Mouse (Mus musculus) adrenal gland, adult 8-10 months (tissue): ENCODE data around the gene Uba7. TPM values are rescaled to one million over a fixed set of nuclear protein-coding genes. Genes with fewer than 3 reads are reported as not detected.
"Not testable (repeated sequence)": the region's sequence is repeated elsewhere in the genome, so short reads cannot be mapped to it uniquely, and the experiment has no call there.

Experiments used
- DNase-seq: peaks from one replicate; pipeline ENCODE4 v3.0.0; 2022
- total RNA-seq, 4 experiments: library from RNA; stranded (reverse); gene quantifications; 2 replicates each; pipeline ENCODE4 v1.2.4; 2022

Uba7 gene
- total RNA-seq, 4 experiments from 2014 or later = 17.4 to 48.9 (median 25.9) TPM

DNA sequence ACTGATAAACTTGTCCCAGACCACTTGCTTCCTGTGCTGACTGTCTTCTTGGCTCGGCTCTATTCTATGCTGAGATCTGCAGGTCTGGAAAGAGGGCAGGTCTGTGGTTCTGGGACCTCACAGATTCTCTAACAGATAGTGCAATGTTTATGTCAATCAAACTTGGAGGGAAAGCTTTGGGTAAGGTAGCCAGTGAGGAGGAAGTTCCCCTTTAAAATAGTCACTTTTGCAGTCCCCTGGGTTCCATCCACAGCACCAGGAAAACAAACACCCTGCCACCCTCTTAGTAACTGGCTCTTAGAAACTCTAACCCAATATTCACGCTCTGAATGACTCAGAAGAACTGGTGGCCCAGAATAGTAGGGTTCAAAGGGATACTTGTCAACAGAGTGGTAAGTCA, 19.2 kb downstream of the Uba7 start:
- no peak for DNase-seq

DNA sequence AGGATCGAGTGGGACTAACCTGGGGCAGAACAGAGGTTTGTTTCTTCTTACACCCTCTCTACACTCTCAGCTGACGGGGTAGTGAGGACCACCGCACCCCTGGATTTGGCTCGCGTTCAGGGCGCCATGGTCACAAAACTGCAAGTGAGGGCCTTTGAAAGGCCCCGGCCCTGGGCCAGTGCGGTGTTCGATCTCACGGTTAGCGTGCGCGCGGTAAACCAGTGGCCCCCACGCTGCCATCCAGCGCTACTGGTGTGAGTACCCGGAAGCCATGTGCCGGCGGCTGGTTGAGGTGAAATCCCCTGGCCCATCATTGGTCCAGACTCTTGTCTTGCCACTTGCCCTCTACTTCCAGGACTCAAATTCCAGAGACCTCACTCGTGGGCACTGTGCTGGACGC, 20.2 kb downstream of the Uba7 start:
- no peak for DNase-seq

DNA sequence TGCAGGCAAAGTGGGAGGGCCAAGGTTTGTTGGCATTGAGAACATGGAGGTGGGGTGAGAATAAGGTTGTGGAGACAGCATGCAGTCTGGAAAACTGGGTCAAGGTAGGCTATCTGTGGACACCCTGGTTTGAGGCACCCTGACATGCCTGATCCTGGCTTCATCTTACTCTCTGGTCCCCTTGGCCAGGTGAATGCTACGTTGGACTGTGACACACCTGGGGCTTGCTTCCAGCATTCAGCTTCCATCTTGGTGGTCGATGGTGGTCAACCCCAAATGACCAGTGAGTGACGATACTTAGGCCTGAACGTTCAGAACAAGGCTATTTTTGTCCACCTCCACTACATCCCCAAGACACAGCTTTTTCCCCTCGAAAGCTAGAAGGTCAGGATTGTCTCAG, 20.7 kb downstream of the Uba7 start, which contains the start of gene Gm20662:
Gene Gm20662 (plus strand): TSS at position 301 of the 400 bp plus-strand sequence.
- no peak for DNase-seq

DNA sequence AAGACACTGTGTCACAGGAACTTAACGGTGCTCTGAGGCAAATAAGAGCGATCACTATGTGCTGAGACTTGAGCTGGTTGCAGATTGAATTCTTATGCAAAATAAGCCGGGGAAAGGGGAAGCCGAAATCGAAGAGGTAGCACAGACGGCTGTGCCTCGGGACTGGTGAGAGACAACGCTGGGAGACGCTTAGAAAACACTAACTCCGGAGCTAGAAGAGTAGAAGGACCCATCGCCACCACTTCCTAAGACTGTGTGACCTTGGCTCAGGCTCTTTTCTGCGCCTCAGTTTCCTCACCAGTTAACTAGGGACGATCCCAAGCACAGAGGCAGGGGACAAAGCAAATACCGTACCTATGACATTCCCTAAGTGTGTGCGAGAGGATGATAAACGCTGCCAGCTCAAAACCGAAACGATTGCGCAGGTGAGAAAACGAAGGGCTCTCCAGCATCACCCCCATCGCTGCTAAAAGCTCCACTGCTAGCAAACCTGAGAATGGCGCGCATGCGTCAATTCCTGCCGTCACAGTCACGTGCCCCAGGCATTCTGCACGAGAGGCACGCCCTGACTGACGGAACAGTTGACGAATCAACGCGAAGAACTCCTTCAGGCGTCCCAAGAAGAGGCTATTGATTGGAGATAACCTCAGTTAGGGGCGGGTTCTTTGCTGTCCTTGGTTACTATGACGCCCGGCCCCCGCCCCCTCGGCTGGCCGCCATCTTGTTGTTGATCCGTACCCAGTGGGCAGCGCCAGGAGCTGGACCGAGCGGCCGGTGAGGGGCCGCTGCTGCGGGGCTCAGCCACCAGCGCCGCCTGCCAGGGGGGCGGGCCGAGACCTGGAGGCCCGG, 26.8 kb downstream of the Uba7 start, which contains the start of gene Ip6k1:
Gene Ip6k1 (plus strand): TSS at position 580 of the 849 bp plus-strand sequence.
- DNase-seq = peak; percentile 100

DNA sequence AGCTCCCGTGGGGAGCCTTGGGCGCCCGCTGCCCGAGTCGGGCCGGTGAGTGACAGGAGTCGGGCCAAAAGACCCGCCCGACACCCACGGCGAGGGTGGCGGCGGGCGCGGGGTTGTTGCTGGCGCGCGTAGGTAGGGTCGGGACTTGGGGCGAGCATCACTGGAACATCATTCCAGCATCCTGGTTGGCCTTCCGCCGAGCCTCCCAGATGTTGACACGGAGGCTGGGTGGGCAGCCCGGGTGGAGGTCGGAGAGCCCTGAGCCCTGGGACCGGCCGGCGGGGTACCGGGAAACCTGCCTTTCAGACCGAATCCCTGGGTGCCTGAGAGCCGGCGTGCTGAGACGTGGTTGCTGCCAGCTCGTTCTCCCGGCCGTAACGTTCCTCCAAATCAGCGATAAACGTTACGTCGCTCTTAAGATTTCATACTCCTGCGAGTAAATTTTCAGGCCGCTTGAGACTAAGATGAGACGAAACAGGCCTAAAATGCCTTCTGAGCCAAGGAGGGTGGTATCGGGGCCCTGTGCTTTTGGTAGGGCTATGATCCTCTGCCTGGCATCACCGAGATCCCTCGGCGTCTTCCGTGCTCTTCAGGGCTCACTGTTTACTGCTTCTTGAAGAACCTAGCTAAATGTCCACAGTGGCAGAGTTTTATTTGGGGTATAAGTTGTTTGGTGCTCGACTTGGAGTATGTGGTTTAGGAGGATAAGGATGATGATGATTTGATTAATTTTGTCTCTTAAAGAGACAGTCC, 27.6 kb downstream of the Uba7 start:
- DNase-seq = no peak

DNA sequence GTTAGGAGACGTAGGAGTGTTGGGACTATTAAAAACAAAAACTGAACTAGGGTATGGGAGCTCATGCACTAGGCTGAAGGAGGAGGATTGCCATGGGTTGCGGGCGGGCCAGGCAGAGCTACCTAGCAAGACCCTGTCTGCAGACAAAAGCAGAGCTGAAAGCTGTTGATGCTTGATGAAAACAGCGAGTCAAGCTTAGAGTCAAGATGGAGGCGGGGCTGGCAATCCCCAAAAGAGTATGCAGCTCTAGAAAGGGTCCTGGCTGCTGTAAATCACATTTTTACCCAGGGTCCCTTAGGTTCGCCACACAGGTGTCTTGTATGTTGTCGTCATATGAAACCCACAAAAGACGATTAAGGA, 28.2 kb downstream of the Uba7 start:
- no peak for DNase-seq

DNA sequence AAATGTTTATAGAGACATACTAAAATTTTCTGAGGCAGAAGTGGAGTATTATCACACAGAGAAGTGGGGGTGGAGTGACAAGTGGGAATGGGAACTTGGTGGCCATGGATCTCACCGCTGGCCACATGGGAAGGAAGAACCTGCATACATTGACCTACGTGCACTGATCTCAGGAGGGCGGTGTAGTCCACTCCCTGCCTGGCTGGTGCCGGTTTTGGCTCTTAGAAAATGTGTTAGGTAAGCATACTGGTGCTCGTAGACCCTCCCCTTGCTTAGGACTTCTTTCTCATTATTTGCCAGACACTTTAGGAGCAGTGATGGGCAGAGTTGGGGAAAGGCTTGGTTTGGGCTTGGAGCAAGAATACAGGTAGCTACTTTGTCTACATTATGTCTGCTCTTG, 32.7 kb downstream of the Uba7 start:
- no peak for DNase-seq

DNA sequence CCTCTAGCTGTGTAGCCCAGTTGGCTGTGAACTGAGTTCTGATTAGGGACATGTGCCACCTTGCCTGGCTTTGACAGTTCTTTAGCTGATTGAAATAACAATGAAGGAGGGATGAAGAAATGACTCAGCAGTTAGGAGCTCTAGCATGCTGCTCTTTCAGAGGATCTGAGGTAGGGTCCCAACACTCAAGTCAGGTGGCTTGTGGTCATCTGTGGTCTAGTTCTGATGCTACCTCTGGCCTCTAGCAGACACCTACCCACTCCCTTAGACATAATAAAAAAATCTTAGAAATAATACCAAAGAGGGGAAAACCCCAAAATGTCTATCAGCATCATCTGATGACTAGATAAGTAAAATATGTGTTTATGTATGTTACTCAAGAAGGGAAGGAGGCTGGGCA, 35.1 kb downstream of the Uba7 start:
- no peak for DNase-seq

DNA sequence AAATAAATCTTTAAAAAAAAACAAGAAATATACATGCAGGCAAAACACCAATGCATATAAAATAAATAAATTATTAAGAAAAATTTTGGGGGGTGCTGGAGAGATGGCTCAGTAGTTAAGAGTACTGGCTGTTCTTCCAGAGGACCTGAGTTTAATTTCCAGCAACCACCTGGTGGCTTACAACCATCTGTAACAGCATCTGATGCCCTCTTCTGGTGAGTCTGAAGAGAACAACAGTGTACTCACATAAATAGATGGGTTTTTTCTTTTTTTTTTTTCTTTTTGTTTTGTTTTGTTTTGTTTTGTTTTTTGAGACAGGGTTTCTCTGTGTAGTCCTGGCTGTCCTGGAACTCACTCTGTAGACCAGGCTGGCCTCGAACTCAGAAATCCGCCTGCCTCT, 38.3 kb downstream of the Uba7 start:
- not testable (repeated sequence) for DNase-seq

DNA sequence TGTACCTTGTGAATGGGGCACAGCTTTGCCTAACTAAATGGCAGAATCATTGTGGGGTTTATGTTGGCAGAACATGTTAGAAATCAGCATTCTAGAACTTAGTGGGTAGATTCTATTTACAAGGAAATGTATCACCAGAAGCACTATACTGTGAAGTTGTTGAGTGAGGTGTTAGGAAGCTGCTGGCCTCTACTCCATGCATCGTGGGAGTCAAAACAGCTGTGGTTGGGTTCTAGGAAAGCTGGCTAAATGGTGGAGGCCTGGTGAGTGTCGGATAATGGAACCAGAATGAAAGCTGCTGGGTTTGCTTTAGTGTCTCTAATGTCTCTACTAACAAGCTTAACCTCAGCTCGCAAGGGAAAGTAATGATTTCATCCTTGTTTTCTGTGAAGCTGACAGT, 41.8 kb downstream of the Uba7 start:
- DNase-seq = no peak

DNA sequence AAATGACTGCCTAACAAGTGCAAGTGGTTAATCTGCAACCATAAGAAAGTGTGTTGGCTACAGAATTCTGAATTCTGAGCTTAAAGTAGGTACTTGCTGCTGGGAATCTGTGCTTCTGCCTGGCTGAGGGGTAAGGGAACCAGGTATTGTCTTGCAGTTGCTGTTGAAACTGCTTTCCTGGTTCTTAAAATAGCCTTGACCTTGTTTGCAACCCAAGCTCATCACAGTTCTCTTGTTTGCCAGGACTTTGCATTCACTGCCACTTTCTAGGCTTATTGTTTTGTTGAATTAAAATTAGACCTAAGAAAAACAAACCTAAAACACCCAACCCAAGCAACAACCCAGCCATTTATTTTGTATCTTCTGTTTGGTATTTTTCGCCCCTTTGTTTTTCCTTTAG, 45.4 kb downstream of the Uba7 start:
- DNase-seq = no peak

DNA sequence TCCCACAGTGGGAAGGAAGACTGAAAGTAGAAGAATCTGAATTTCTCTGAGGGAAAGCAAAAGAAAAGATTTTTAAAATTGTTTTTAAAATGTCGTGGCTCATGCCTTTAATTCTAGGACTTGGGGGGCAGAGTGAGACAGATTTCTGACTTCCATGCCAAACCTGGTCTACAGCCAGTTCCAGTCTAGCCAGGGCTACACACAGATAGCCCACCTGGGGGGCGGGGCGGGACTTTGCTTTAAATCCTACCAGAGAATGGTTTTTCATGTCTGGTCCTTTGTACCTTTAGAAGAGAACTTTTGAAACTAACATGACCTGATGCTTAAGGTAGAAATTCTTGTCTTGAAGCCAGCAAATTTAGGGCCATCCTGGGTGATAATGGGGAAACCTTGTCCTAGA, 47.9 kb downstream of the Uba7 start:
- no peak for DNase-seq

DNA sequence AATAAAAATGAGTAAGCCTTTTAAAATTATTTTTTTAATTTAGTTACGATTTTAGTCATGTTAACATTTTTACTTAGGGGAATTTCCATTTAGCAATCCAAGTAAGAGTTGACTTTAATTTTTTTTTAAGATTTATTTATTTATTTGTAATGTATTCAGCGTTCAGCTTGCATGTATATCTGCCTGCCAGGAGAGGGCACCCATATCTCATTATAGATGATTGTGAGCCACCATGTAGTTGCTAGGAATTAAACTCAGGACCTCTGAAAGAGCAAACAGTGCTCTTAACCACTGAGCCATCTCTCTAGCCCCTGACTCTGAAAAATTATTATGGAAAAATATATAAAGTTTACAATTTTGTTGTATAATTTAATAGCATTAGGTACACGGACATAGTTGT, 51.3 kb downstream of the Uba7 start:
- DNase-seq = no peak

DNA sequence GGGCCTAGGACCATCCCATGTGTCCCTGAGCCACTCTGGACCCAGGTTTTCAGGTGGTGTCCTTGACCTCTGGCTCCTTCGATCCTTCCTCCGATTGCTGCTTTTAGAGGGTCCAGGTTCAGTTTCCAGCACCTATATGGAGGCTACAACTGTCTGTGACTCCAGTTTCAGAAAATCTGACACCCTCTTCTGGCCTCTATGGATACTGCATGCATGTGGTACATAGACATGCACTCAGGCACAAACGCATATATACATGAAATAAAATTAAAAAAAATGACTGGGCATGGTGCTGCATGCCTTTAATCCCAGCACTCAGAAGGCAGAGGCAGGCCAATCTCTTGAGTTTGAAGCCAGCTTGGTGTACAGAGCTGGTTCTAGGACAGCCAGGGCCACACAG, 52.6 kb downstream of the Uba7 start:
- no peak for DNase-seq

DNA sequence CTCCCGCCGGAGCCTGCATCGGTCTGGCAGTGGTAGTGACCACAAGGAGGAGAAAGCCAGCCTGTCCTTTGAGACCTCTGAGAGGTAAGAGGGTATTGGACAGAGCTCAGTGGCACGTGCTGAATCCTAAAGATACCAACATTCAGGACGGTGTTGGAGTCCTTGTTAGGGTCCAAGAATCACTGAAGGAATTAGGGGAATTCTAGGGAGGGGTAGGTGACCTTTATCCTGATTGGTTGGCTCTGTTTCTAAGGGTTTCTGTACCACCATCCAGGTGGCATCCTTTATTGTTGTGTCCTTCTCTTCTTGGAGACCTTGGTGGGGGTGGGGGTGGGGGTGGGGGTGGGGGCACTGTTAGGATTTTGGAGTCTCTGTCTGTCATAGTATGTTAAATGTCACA, 56.8 kb downstream of the Uba7 start:
- DNase-seq = no peak

Other genes with a start within 250 kb of the Uba7 start
- gene Rbm5, start 204.5 kb upstream of the Uba7 start, total RNA-seq = 100 to 1,000 TPM in 2 of 4 experiments, 10 to 100 TPM in 2; 91.2 to 204 (median 127) TPM
- gene Rbm6, start 102.3 kb upstream of the Uba7 start, total RNA-seq = 10 to 100 TPM; 51.7 to 91.6 (median 58.9) TPM
- 10 to 100 TPM; 19.5 to 22.1 (median 20.1) TPM for gene Mon1a, start 87.4 kb upstream of the Uba7 start, total RNA-seq
- 10 to 100 TPM; 10.3 to 28.6 (median 17.9) TPM for gene Mst1r, start 68.6 kb upstream of the Uba7 start, total RNA-seq
- gene Actl11, start 47.0 kb upstream of the Uba7 start, total RNA-seq = not detected
- 10 to 100 TPM in 2 of 4 experiments, 1 to 10 TPM in 2; 6.4 to 11.1 (median 9.7) TPM for gene Camkv, start 39.8 kb upstream of the Uba7 start, total RNA-seq
- 1 to 10 TPM; 2.2 to 7.0 (median 4.2) TPM for gene Traip, start 25.4 kb upstream of the Uba7 start, total RNA-seq
- under 1 TPM in 3 of 4 experiments, not detected in 1; 0.32 to 0.43 (median 0.37) TPM for gene Gm20661, start 7.6 kb downstream of the Uba7 start, total RNA-seq
- gene Inka1, start 10.4 kb downstream of the Uba7 start, total RNA-seq = 1 to 10 TPM; 4.7 to 6.0 (median 5.0) TPM
- 1 to 10 TPM in 2 of 4 experiments, under 1 TPM in 2; 0.66 to 1.3 (median 1.0) TPM for gene Cdhr4, start 17.0 kb downstream of the Uba7 start, total RNA-seq
- gene Gm20662, start 20.8 kb downstream of the Uba7 start, total RNA-seq = 1 to 10 TPM in 3 of 4 experiments, not detected in 1; 3.8 to 7.4 (median 4.0) TPM
- gene Ip6k1, start 27.0 kb downstream of the Uba7 start, total RNA-seq = 100 to 1,000 TPM; 138 to 184 (median 167) TPM
- 10 to 100 TPM; 23.5 to 31.6 (median 28.2) TPM for gene Gmppb, start 73.7 kb downstream of the Uba7 start, total RNA-seq
- 1 to 10 TPM; 2.4 to 6.6 (median 4.1) TPM for gene Amigo3, start 77.7 kb downstream of the Uba7 start, total RNA-seq
- gene Mst1, start 104.9 kb downstream of the Uba7 start, total RNA-seq = under 1 TPM in 1 of 4 experiments, not detected in 3; 0.10 TPM
- gene Rnf123, start 107.8 kb downstream of the Uba7 start, total RNA-seq = 100 to 1,000 TPM in 1 of 4 experiments, 10 to 100 TPM in 3; 68.2 to 108 (median 86.5) TPM
- gene Apeh, start 119.1 kb downstream of the Uba7 start, total RNA-seq = 100 to 1,000 TPM; 104 to 125 (median 109) TPM
- 1 to 10 TPM; 3.7 to 6.8 (median 6.4) TPM for gene Bsn, start 214.9 kb downstream of the Uba7 start, total RNA-seq